Mouse (Mus musculus): ENCODE measurements around the gene Tbc1d24. TPM values are rescaled to one million over a fixed set of nuclear protein-coding genes. Genes with fewer than 3 reads are reported as not detected.

Tbc1d24 gene
- total RNA-seq, 1 experiment from 2014 or later = 0.35 TPM

DNA sequence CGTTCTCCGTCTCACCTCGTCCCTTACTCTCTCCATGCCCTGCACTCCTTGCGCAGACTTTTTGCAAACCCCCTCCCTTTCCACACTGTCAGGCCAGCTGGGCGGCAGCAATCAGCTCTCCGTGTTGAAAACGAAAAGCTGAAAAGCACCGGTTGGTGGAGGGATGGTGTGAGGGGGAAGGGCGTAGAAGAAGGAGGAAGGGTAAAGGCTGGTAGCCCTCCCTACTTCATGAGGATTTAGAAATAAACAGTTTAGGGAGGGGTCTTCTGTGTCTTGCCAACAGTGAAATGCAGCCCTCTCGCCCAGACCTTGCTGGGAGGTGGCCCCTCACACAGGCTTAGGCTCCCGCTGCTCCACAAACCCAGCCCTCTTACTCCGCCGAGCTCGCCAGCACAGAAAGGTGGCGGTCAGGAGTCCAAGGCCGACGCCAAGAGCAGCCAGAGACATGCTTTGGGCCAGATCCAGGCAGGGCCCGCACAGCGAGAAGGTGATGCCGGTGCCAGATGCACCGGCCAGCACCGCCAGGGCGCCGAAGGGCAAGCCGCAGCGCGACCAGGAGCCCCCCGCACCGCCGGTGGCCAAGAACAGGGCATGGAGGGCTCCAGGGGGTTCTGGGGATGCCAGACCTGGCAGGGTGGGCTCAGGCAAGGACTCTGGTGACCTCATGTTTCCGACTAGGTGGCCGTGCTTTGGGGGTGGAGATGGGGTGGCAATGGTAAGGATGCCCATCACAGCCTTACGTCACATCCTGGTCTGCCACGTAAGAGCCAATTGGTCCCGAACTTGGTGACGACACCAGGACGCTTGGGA lies 6.5 kb upstream of the Tbc1d24 start:
- no peak for ATAC-seq (ENCODE audit: extremely low read depth, insufficient number of reproducible peaks, low FRiP score, poor library complexity, severe bottlenecking)

DNA sequence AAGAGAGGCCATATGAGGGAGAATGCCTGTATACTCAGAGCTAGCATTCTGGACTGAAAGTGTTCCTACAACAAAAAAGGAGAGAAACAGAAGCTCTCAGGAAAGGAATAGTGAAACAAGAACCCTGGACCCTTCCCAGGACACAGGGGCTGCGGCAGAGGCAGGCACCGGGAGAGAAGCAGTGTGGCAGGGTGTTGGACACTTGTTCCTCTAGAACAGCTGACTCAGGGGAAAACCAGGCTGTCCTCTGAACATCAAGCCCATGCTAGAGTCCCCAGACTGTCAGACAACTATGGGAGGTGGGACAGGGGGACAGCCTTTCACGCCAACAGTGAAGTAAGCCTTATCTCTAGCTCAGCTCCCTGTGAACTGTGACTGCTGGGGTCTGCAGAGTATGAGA lies 5.2 kb upstream of the Tbc1d24 start:
- ATAC-seq (ENCODE audit: extremely low read depth, insufficient number of reproducible peaks, low FRiP score, poor library complexity, severe bottlenecking) = no peak

DNA sequence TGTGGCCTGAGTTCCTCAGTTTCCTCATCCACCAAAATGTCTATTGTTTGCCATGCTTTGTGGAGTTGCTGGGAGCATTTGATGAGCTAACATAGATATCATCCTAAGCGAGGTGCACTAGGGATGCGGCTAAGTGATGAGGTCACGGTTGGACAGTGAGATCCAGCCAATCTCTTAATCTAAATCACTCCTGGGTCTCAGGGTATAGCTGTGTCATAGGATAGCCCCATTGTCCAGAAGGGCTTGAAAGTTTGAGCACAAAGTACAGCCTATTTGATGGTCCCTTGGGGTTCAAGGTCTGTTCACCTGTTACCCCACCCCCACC lies 4.5 kb upstream of the Tbc1d24 start:
- no peak for ATAC-seq (ENCODE audit: extremely low read depth, insufficient number of reproducible peaks, low FRiP score, poor library complexity, severe bottlenecking)

DNA sequence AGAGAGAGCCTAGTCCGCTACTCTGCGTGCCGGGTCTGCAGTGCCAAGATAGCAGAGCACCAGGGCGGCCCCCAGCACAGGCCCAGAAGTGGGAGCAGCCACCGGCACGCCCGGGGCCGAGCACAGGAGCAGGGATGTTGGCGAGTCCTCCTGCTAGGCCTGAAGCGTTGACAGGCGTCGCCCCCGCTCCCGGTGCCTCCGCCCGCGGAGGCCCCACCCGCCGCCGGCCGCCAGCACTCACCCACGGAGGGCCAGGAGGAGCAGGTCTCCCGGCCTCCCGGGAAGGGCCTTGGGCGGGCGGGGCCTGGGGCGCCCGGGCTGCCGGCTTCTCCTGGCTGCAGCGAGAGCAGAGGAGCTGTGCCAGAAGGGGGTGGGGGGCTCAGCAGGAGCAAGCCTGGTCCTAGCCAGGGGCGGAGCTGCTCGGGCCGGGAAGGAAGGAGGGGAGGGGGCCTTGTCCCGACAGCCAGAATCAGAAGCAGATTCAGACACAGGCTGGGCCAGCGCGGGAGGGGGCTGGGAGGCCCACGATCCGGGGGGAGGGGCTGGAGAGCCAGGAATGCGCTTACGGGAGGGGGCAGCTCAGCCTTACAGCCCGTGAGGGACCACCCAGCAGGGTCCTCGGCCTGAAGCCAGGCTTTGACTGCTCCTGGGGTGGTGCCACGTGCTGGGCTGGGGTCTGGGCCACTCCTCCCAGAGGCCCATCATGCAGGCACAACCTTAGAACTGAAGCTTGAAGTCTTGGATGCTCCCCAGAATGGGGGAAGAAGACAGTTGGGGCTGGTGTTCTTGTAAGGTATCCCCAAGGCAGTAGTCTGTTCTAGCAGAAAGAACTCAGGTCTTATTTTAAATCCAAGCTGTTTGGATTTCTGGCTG lies 3.9 kb upstream of the Tbc1d24 start, which contains the start of gene Ntn3:
TSS of gene Ntn3 (minus strand) at position 489 of the 873 bp plus-strand sequence.
- ATAC-seq (ENCODE audit: extremely low read depth, insufficient number of reproducible peaks, low FRiP score, poor library complexity, severe bottlenecking) = no peak

DNA sequence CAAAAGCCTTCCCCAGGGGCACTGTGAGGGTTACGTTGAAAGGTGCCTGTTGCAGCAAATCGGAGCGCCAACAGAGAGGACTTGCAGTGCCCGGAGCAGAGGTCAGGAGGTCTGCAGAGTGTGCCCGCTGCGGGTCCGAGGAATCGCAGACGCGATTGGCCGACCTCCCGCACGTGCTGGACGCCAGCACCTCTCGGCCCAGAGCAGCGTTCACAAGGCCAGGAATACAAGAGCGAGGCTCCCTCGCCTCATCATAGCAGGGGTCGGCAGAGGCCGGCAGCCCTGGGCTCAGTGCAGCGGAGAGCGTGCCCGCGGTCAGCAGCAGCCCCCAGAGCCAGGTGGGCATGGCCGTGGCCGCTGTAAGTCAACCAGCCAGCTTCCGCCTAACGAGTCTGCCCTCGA lies 3.3 kb upstream of the Tbc1d24 start:
- no peak for ATAC-seq (ENCODE audit: extremely low read depth, insufficient number of reproducible peaks, low FRiP score, poor library complexity, severe bottlenecking)

DNA sequence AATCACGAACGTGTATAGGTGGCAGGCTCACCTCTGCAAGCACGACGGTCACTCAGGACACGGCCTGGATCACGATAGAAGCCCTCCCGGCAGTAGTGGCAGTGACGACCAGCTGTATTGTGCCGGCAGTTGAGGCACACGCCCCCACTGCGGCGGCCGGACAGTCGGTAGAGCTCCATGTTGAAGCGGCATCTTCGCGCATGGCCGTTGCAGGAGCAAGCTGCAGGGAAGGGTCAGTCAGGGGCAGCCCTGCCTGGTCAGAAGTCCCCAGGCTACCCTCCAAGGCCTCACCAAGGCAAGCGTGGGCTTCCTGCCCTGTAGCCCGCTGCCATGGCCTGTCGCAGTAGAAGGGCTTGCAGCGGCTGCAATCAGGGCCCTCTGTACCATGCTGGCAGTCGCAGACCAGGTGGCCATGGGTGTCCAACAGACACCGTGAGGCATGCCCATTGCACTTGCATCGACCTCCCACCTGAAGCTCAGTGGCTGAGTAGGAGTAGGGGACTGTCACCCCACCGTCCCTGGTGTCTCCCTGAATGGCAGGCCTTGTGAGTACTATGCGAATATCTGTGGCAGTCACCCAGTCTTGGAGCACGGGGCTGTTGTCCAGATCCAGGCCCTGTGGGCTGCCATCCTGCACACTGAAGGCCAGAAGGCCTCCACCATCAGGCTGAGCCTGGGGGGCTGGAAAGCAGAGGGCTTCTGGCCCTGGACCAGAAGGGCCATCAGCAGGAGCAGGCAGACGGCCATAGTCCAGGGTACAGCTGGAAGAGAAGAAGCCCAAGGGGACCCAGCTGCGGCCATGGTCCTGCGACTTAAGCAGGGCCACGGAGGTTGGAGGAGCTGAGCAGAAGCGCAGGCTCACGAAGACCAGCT lies 2.6 kb upstream of the Tbc1d24 start:
- ATAC-seq (ENCODE audit: extremely low read depth, insufficient number of reproducible peaks, low FRiP score, poor library complexity, severe bottlenecking) = no peak

DNA sequence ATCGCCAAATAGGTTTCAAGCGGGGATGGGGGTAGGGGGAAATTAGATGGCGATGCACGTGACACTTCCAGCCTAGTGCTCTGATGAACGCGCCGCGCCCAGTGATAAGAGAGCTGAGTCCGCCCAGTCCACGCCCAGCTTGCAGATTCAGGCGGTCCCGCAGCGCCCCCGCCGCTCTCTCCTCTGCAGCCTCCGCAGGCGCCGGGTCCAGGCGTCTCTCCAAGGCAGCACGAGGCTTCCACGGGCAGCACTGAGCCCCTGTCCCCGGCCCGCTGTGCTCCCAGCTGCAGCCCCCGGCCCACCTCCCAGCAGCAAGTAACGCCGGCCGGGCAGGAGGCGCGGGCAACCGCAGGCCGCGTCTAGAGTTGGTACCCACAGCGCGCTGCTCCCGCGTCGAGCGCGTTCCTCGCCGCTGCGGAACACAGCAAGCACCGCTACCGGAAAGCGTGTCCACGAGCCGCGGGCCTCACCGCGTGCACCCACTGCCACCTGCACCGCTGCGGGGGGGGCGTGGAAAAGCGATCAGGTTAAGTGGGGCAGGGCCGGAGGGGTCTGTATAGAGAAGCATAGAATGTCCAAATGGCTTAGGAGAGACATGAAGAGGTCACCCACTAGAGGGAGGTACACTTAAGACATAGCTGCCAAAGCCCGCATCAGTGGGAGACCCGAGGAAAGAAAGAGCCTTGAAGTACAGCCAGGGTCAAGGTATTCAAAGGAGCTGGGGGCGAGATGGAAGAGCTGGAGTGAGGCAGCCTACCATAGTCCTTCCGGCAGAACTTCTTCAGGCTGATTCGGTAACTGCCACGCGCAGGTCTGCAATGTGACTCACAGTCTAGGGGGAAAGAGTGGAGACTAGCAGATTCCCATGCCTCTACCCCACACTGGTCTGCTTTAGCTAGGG lies 1.3 kb upstream of the Tbc1d24 start:
- no peak for ATAC-seq (ENCODE audit: extremely low read depth, insufficient number of reproducible peaks, low FRiP score, poor library complexity, severe bottlenecking)

DNA sequence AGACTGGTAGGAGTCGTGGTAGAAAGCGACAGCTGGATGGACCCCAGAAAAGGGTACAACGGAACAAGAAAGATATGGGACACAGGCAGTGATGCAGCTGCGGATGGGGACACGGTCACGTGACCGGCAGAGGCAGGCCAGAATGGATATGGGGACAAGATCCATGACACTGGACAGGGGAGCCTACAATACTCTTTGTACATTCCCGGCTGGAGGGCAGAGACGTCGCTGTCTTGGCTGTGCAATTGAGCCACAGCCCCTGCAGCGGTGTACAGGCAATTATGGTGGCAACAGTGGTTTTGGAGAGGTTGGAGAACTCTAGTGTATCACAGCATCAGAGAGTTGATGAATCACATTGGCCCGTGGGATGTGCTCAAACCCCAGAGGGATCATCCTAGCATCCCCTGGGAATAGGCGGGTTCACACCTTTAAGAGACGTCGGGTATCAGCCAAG lies 573 bp upstream of the Tbc1d24 start:
- ATAC-seq (ENCODE audit: extremely low read depth, insufficient number of reproducible peaks, low FRiP score, poor library complexity, severe bottlenecking) = no peak

DNA sequence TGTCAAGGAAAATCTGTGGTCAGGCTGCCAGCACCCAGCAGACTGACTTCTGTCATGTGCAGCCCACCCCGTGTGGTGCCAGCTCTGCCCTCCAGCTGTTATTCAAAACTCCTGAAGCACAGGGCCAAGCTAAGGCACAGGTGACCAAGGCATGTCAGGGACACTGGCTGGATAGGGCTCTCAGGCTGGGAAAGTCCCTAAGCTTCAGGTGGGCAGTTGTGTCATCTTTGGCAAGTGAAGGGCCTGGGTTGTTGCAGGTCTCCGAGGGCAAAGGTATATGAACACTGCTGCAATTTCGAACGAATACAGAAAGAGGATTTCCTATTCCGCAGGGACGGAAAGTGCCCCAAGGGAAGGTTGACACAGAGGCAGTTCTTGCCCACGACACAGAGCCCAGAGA lies 516 bp downstream of the Tbc1d24 start:
- no peak for ATAC-seq (ENCODE audit: extremely low read depth, insufficient number of reproducible peaks, low FRiP score, poor library complexity, severe bottlenecking)

DNA sequence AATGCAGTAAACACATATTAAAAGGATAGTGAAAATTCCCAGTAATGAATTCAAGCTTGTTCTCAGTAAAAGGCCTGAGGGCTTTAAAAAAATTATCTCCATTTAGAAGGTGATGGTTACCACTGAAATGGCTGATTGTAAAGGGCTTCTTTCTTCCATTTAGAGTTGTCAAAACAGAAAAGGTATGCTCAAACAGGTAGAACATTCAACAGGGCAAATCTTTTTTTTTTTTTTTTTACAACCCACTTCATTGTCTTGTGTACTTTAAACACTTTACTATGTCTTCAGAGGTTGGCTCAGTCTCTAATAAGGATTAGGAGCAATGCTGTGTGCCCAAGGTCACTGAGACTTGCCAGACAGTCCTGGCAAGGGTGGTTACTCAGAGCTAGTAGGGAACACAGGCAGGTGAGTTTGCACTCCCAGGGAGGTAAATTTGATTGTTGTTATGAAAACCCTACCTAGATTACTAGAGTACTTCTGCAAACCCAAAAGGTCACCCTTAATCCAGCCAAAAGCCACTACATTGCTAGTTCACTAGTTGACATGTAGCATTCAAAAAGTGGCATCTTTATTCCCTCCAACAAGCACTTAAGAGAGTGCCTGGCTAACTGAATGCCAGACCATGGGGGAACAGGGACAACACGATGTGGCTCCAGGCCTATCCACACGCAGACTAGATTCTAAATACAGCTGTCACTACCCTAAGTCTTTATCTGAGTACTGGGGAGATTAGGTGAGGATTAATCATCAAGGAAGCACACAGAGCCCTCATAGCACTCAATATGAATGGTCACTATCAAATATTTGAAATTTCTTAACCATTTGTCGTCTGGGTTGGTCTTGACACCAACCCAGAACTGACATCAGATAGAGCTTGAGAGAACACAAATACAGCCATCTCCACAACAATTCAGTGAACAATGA lies 1.5 kb downstream of the Tbc1d24 start:
- no peak for ATAC-seq (ENCODE audit: extremely low read depth, insufficient number of reproducible peaks, low FRiP score, poor library complexity, severe bottlenecking)

DNA sequence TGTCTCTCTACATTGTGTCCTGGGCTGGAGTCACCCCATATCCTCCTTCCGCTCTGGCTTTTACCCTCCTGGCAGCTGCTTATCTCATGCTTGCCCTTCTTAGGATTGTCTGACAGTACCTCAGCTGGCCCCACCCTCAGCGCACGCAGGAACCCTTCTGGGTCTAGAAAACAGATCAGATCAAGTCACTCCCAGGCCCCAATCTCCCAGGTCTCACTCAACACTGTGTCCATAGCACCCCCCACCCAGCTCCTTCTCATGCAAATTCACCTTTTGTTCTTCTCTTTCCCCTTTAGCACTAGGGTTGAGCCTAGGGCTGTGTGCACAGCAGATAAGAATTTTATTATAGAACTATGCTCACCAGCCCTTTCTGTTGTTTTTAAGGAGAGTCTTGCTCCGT lies 2.3 kb downstream of the Tbc1d24 start:
- no peak for ATAC-seq (ENCODE audit: extremely low read depth, insufficient number of reproducible peaks, low FRiP score, poor library complexity, severe bottlenecking)

DNA sequence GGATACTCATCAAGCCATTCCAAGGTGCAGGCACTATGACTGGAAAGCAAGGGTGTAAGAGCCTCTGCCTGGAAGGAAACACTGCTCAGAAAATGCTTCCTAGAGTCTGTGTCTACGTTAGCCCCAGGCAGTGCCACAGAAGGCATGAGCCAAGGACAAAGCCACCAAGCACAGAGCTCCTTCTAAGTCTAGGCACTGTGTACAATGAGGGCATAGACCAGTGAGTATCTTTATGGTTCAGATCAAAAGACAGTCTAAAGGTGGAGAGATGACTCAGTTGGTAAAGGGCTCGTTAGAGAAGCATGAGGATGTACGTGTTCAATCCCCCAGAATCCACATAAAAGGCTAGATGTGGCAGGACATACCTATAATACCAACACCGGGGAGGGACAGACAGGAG lies 4.3 kb downstream of the Tbc1d24 start:
- no peak for ATAC-seq (ENCODE audit: extremely low read depth, insufficient number of reproducible peaks, low FRiP score, poor library complexity, severe bottlenecking)

DNA sequence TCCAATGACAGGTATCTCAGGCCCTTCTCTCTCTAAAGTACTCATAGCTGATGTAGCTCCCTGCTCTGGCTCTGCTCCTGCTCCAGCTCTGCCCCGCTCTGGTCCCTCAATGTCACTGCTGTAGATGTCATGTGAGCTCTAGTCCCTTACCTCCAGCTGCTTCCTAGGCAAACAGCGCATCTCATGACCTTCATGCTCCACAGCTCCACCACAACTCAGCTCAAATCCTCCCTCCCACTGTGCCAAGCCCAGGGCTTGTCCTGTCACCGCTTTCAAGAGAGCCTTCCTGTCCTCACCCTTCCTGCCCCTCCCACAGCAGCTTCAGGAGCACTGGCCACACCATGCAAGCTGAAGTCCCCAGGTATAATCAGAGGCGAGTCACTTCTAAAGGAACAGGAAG lies 5.6 kb downstream of the Tbc1d24 start:
- no peak for ATAC-seq (ENCODE audit: extremely low read depth, insufficient number of reproducible peaks, low FRiP score, poor library complexity, severe bottlenecking)

DNA sequence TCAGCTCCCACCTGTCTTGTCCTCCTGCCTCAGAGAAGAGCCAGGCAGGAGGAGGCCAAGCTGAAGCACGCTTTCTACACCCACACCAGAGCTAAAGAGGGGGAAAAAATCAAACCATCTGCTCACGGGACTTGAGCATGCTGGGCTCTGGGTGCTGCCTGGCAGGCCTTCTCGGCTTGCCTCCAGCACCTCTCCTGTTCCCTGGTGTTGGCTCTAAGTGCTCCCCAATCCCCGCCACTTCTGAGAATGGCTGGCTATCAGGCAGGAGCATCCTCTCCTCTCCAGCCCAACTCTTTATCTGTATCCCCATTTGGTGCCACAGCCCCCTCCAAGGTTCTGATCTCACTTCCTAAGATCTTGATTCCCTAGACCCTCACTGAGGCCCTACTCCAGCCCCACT lies 6.1 kb downstream of the Tbc1d24 start:
- ATAC-seq (ENCODE audit: extremely low read depth, insufficient number of reproducible peaks, low FRiP score, poor library complexity, severe bottlenecking) = no peak

DNA sequence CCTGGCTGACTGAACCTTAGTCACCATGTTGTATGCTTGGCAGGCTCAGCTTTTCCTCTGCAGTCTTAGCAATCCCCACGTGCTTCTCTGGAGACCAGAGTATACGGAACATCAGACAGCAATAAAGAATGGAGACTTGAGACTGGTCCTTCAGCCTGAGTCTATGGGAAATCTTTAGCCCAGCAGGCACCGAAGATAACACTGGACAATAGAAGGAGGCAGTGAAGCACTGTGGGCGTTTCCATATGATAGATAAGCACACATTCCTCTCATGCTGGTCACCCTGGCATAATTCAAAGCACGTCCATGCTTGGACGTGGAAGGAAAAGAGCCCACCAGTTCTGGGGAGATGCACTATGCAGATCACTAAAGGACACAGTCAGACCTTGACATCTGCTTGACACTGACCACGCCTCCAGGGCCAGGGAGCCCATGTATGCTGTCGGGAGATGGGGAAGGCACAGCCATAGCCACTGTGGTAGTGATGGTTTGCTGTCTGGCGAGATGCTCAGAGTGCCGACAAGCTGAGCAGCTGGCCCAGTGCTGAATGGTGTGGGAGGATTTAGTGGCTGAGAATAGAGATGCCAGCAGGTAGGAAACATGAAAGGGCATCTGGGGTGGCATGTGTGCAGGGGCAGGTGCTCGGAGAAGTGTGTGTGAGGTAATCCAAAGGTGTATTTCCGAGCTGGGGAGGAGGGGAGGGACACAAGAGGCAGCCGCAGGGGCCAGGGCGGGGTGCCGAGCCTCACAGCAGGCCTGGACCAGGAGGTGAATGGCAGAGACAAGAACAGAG lies 8.1 kb downstream of the Tbc1d24 start:
- ATAC-seq (ENCODE audit: extremely low read depth, insufficient number of reproducible peaks, low FRiP score, poor library complexity, severe bottlenecking) = no peak

DNA sequence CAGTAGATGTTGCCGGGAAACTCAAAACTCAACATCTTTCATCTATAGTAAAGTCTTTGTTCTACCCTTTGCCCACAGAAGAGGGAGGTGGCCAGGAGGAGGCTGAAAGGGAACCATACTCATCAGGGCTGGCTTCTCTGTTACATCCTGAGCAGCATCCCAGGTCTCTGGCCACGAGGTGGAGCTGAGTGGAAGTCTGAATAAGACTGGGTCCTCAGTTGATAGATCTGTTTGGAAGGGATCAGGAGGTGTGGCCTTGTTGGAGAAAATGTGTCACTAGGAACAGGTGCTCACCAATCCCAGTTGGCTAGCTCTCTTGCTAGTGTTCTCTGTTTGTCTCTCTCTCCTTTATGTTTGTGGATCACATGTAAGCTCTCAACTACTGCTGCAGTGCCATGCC lies 10.0 kb downstream of the Tbc1d24 start:
- no peak for ATAC-seq (ENCODE audit: extremely low read depth, insufficient number of reproducible peaks, low FRiP score, poor library complexity, severe bottlenecking)

DNA sequence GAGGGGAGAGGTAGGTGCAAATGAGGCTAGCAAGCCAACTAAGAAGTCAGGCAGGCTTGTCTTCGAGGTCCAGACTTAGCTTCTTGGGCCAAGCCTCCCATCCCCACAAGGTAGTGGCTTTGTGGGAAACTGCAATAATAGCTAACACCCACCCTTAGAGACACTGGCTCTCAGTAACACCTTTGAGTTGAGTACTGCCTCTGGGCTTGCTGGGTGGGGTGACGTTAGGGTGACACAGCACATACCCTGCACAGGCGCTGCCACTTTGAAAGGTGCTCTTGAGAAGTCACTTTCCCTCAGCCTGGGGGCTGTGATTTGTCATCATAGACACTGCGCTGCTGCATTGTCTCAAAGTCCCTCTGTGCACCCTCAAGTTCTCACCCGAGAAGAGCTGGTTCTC lies 11.6 kb downstream of the Tbc1d24 start:
- no peak for ATAC-seq (ENCODE audit: extremely low read depth, insufficient number of reproducible peaks, low FRiP score, poor library complexity, severe bottlenecking)
